Mouse (Mus musculus) thymus, adult 2 months (tissue): ENCODE data around the gene Etl4. TPM values are rescaled to one million over a fixed set of nuclear protein-coding genes. Genes with fewer than 3 reads are reported as not detected.

ENCODE experiments used
- DNase-seq: peaks from one replicate; pipeline ENCODE4 v3.0.0; 2021
- H3K27ac ChIP-seq: fragments of 200-500 bp; 2 replicates; pipeline ENCODE4 v1.5.1; 2012; ENCODE audit warnings: low read length, control low read depth; ENCODE audit not compliant: control insufficient read depth, insufficient read depth
- H3K27me3 ChIP-seq: fragments of 200-500 bp; 2 replicates; pipeline ENCODE4 v1.6.1; 2012; ENCODE audit warnings: mild to moderate bottlenecking, low read length, moderate library complexity, mixed read lengths; ENCODE audit not compliant: control insufficient read depth, insufficient read depth
- H3K36me3 ChIP-seq: fragments of 200-500 bp; 2 replicates; pipeline ENCODE4 v1.6.1; 2012; ENCODE audit warnings: mild to moderate bottlenecking, low read length, moderate library complexity; ENCODE audit not compliant: control insufficient read depth, insufficient read depth
- H3K4me1 ChIP-seq: fragments of 200-500 bp; replicated peaks from 2 replicates; pipeline ENCODE4 v1.6.1; 2012; ENCODE audit warnings: low read length; ENCODE audit not compliant: control insufficient read depth, insufficient read depth
- H3K4me3 ChIP-seq: fragments of 200-500 bp; 2 replicates; pipeline ENCODE4 v1.5.1; 2012; ENCODE audit warnings: mild to moderate bottlenecking, low read length, control low read depth, moderate library complexity; ENCODE audit not compliant: control insufficient read depth, insufficient read depth
- CTCF ChIP-seq: fragments of 200-500 bp; IDR thresholded peaks from 2 replicates; pipeline ENCODE4 v1.5.1; 2012; ENCODE audit warnings: mild to moderate bottlenecking, control low read depth, low read length, moderate library complexity, borderline replicate concordance; ENCODE audit not compliant: control insufficient read depth, poor library complexity, insufficient read depth; ENCODE audit errors: extremely low read depth
- POLR2A ChIP-seq: fragments of 200-500 bp; IDR thresholded peaks from 2 replicates; pipeline ENCODE4 v1.6.1; 2012; ENCODE audit warnings: mild to moderate bottlenecking, low read length, control low read depth, moderate library complexity; ENCODE audit not compliant: control insufficient read depth, poor library complexity, insufficient read depth; ENCODE audit errors: extremely low read depth
- WGBS: fragments of 180-500 bp; shearing (Covaris S2); methylation state at CpG from one replicate; pipeline ENCODE4 v1.1.7; 2018; 5-methylcytosine and 5-hydroxymethylcytosine counted together
- polyA plus RNA-seq: library from polyadenylated mRNA; depleted of rRNA; stranded (reverse); fragments of >200 nt; gene quantifications from 2 replicates; pipeline ENCODE4 v1.2.3, GENCODE M21; 2012

The Etl4 gene
- polyA plus RNA-seq, 1 experiment: 9.7 TPM

DNA sequence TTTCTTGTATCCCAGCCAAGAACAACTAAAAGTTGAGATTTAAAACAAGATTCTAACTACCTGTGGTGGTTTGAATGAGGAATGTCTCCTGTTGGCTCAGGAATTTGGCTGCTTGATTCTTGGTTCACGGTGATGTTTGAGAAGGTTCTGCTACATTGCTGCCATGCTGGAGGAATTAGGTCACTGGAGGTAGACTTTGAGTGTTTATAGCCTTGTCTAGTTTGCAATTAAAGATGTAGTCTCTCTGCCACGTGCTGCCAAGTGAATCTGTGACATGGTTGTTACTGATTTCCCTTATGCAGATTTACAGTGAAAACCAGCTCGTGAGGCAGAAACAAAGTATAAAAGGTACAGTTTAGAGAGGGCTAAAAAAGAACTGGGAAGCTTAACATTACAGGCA lies 491.0 kb downstream of the Etl4 start:
- DNase-seq: no peak
- 75% methylated on average over 3 of the region's 3 CpGs for WGBS
- H3K36me3 ChIP-seq: no peaks in the 10 kb centered on the region
- H3K27ac ChIP-seq: no peak overlapping the region
- no peak overlapping the region for H3K4me3 ChIP-seq
- TF ChIP-seq CTCF (no peak), POLR2A (no peak)
- H3K4me1 ChIP-seq: no peaks in the 10 kb centered on the region
- no peaks in the 10 kb centered on the region for H3K27me3 ChIP-seq

- H3K4me3 ChIP-seq: no peak overlapping the region
- no peak overlapping the region for H3K27ac ChIP-seq
- TF ChIP-seq POLR2A (no peak), CTCF (no peak)
- DNase-seq: no peak
- H3K4me1 ChIP-seq: no peaks in the 10 kb centered on the region
- no peaks in the 10 kb centered on the region for H3K36me3 ChIP-seq
- no peaks in the 10 kb centered on the region for H3K27me3 ChIP-seq
- WGBS: 48% methylated on average over 1 of the region's 1 CpGs
These were observed 494.8 kb downstream of the Etl4 start for GRCm38 (mm10) chr2:20404395-20404794.

- no peaks in the 10 kb centered on the region for H3K4me1 ChIP-seq
- H3K27me3 ChIP-seq: no peaks in the 10 kb centered on the region
- TF ChIP-seq POLR2A (no peak), CTCF (no peak)
- H3K4me3 ChIP-seq: no peak overlapping the region
- no peaks in the 10 kb centered on the region for H3K36me3 ChIP-seq
- H3K27ac ChIP-seq: no peak overlapping the region
- DNase-seq: no peak
- WGBS: 78% methylated on average over 5 of the region's 5 CpGs
These were observed 497.5 kb downstream of the Etl4 start for GRCm38 (mm10) chr2:20407101-20407500.

GRCm38 (mm10) chr2:20414856-20415255 lies 505.3 kb downstream of the Etl4 start:
- Histone ChIP-seq H3K4me1 (no peaks in the 10 kb centered on the region), H3K27me3 (no peaks in the 10 kb centered on the region), H3K36me3 (no peaks in the 10 kb centered on the region), H3K27ac (no peak overlapping the region), H3K4me3 (no peak overlapping the region)
- no peak for TF ChIP-seq CTCF
- no peak for TF ChIP-seq POLR2A
- WGBS: 90% methylated on average over 4 of the region's 4 CpGs
- DNase-seq: no peak

DNA sequence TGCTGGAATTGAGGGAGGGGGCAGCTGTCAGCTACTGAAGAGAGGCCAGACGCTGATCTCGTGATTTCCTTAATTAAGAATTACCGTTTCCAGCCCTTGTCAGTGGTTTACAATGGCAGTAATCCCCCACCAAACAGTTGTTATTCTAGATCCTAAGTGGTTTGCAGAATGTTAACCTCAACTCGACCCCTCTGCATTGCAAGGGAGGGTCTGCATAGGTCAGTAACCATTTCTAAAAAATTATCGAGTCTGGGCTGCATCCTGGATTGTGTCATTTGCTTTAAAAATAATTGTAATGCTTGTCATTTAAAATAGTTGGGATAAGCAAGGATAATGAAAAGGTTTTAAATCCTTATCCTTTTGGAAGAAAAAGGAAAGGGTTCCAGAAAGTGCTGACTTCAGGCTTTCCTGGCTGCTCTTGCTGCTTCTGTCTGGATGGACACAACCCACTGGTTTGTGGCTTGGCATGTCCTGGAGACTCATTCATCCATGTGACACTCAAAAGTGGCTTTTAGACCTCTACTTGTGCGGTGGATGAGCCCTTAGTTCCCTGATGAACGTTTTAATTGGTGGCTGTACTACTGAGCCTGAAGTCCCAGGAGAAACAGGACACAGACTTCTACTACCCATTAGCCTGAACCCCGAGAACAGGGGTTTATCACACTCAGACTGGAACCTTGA lies 507.5 kb downstream of the Etl4 start:
- 56% methylated on average over 8 of the region's 8 CpGs for WGBS
- TF ChIP-seq POLR2A (no peak), CTCF (no peak)

DNA sequence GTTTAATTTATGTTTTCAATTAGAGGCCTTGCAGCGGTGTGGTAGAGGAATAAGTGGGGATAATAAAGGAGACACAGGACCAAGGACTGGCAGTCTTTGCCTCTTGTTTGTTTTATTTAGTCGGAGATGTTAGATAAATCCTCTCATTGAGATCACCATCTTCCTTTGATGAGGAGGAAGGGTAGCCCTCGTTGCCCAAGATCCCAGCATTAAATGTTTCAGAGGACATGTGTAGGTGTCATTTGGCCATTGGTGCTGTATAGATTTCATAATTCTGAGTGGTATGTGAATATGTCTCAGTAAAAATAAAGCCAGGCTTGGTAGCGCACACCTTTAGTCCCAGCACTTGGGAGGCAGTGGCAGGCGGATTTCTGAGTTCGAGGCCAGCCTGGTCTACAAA lies 508.4 kb downstream of the Etl4 start:
- Histone ChIP-seq H3K27ac (no peak overlapping the region), H3K36me3 (no peaks in the 10 kb centered on the region), H3K4me1 (no peaks in the 10 kb centered on the region), H3K27me3 (no peaks in the 10 kb centered on the region), H3K4me3 (no peak overlapping the region)
- 92% methylated on average over 6 of the region's 6 CpGs for whole genome bisulfite sequencing
- DNase-seq: no peak
- TF ChIP-seq POLR2A (no peak), CTCF (no peak)

More for the DNA sequence above, 507.5 kb downstream of the Etl4 start:
- H3K4me1 ChIP-seq: no peaks in the 10 kb centered on the region
- no peaks in the 10 kb centered on the region for H3K36me3 ChIP-seq
- H3K4me3 ChIP-seq: no peak overlapping the region
- H3K27me3 ChIP-seq: no peaks in the 10 kb centered on the region
- DNase-seq: no peak
- H3K27ac ChIP-seq: no peak overlapping the region

- no peak overlapping the region for H3K4me3 ChIP-seq
- no peak for DNase-seq
- no peak for TF ChIP-seq POLR2A
- TF ChIP-seq CTCF: no peak
- WGBS: 72% methylated on average over 6 of the region's 6 CpGs
- no peaks in the 10 kb centered on the region for H3K4me1 ChIP-seq
- no peaks in the 10 kb centered on the region for H3K36me3 ChIP-seq
- no peaks in the 10 kb centered on the region for H3K27me3 ChIP-seq
- no peak overlapping the region for H3K27ac ChIP-seq
These were observed 510.4 kb downstream of the Etl4 start for GRCm38 (mm10) chr2:20419975-20420374.

- H3K4me3 ChIP-seq: no peak overlapping the region
- no peaks in the 10 kb centered on the region for H3K36me3 ChIP-seq
- no peaks in the 10 kb centered on the region for H3K4me1 ChIP-seq
- no peaks in the 10 kb centered on the region for H3K27me3 ChIP-seq
- 84% methylated on average over 4 of the region's 4 CpGs for WGBS
- no peak for DNase-seq
- H3K27ac ChIP-seq: no peak overlapping the region
- TF ChIP-seq POLR2A (no peak), CTCF (no peak)
These were observed 512.7 kb downstream of the Etl4 start for GRCm38 (mm10) chr2:20422275-20422674.
